Mouse (Mus musculus): ENCODE measurements at regions not wholly inside any gene's neighbourhood (a gene's known extent, or its start where the extent isn't known, plus 50 kb on each side); places are given as distances from the start of the nearest gene placed in this dataset.
A peak's percentile ranks its signal among the peaks of the same experiment; 100 is the strongest.

DNA sequence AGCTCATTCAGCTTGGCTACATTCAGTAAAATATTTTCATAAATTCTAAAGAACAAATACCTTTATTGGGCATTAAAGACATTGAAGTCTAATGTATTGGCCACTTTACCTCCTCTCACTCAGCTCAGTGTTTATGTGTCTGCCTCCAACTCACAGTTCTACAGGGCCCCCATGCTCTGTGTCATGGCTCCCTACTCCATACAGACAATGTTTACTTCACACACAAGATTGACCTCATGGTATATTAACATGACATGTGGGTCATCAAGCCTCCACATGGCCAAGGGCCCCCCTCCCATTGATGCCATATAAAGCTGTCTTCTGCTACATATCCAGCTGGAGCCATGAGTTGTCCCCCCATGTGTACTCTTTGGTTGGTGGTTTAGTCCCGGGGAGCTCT is 419.8 kb upstream of the A1bg start:
- H3K9me3 ChIP-seq (replicated peaks) = no peaks in the 10 kb centered on the region
- ATAC-seq (ENCODE audit: insufficient number of reproducible peaks, low FRiP score, low TSS enrichment, low read depth) = no peak
- H3K27ac ChIP-seq (replicated peaks) = no peak overlapping the region
- H3K27me3 ChIP-seq = no peaks in the 10 kb centered on the region
- no peak overlapping the region for H3K4me3 ChIP-seq (replicated peaks)
- 82% methylated on average over 1 of the region's 1 CpGs for WGBS
- no peaks in the 10 kb centered on the region for H3K4me1 ChIP-seq
- H3K9ac ChIP-seq = no peak overlapping the region
- H3K4me2 ChIP-seq (replicated peaks) = no peak overlapping the region
- H3K36me3 ChIP-seq = no peaks in the 10 kb centered on the region

DNA sequence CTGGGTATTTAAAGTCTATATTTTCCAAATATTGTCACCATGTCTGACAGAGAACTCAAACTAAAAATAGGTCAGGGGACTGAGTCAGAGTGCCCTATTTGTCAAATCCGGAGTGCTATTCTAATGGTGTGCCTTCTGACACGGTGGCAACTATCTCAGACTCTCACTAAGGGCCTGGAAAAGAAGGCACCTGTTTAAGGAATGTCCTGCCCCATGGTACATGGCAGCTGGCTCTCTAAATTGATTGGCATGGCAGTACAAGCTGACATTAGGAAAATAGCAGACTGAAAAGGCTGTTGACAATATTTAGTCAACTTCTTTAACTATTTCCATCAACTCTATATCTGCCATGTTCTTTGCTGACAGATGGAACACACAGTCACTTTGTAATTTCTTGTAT is 405.1 kb upstream of the A1bg start:
- no peaks in the 10 kb centered on the region for H3K27me3 ChIP-seq

DNA sequence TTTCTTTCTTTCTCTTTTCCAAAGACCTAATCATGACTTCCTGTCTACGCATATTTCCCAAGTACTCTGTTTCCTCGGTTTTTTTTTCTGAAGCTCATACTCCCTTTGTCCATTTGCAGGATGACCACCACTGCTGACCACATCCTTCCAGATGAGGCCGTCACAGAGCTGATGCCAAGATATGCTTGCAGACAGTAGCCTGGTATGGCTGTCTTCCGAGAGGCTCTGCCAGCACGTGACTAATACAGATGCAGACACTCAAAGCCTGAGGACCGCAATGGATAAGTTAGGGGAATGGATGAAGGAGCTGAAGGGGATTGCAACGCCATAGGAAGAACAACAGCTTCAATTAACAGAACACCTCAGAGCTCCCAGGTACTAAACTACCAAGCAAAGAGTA is 399.4 kb upstream of the A1bg start:
- 84% methylated on average over 7 of the region's 7 CpGs for WGBS
- Histone ChIP-seq H3K27me3 (no peaks in the 10 kb centered on the region), H3K9ac (no peak overlapping the region), H3K4me1 (no peaks in the 10 kb centered on the region), H3K4me3 (replicated peaks) (no peak overlapping the region), H3K27ac (replicated peaks) (no peak overlapping the region), H3K36me3 (no peaks in the 10 kb centered on the region), H3K9me3 (replicated peaks) (no peaks in the 10 kb centered on the region), H3K4me2 (replicated peaks) (no peak overlapping the region)
- no peak for ATAC-seq (ENCODE audit: insufficient number of reproducible peaks, low FRiP score, low TSS enrichment, low read depth)

More for the DNA sequence above, 405.1 kb upstream of the A1bg start:
- Histone ChIP-seq H3K9me3 (replicated peaks) (no peaks in the 10 kb centered on the region), H3K4me2 (replicated peaks) (no peak overlapping the region), H3K4me3 (replicated peaks) (no peak overlapping the region), H3K9ac (no peak overlapping the region), H3K4me1 (no peaks in the 10 kb centered on the region), H3K27ac (replicated peaks) (no peak overlapping the region), H3K36me3 (no peaks in the 10 kb centered on the region)
- WGBS = 79% methylated on average over 2 of the region's 2 CpGs
- no peak for ATAC-seq (ENCODE audit: insufficient number of reproducible peaks, low FRiP score, low TSS enrichment, low read depth)

DNA sequence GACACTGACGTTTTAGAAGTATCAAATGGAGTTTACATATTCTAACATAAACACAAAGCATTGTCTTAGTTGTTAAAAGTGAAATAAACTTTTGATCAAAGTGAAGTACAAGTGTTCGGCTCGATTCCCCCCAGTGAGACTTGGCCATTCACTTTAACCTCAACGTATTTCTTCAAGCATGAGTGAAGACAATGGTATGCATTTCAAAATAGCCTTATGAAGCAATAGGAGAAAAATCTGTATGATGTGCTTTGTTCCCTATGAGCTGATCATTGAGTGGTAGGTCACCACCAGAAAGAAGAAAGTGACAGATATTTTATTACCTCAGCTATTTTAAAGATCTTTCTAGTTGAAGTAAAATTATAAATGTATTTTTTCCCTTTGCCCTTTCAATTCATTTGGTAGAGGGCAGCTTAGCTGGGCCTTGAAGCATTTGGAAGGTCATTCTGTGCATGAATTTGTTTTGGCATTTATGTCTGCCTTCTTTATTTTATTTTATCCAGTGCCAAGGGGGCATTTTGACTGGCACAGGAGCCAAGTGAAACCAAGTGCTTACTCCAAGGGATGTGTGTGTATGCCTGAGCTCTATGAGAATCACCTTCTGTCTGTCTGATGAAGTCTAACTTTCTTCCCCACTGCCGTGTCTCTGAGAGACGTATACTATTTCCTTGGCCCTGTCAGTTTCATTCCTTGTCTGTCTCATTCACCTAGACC is 386.8 kb upstream of the A1bg start:
- H3K27me3 ChIP-seq = no peaks in the 10 kb centered on the region
- H3K27ac ChIP-seq (replicated peaks) = no peak overlapping the region
- H3K36me3 ChIP-seq = no peaks in the 10 kb centered on the region
- no peak overlapping the region for H3K4me2 ChIP-seq (replicated peaks)
- H3K9ac ChIP-seq = no peak overlapping the region
- ATAC-seq (ENCODE audit: insufficient number of reproducible peaks, low FRiP score, low TSS enrichment, low read depth) = no peak
- no peaks in the 10 kb centered on the region for H3K9me3 ChIP-seq (replicated peaks)
- no peak overlapping the region for H3K4me3 ChIP-seq (replicated peaks)
- H3K4me1 ChIP-seq = no peaks in the 10 kb centered on the region
- WGBS = 67% methylated on average over 6 of the region's 6 CpGs

DNA sequence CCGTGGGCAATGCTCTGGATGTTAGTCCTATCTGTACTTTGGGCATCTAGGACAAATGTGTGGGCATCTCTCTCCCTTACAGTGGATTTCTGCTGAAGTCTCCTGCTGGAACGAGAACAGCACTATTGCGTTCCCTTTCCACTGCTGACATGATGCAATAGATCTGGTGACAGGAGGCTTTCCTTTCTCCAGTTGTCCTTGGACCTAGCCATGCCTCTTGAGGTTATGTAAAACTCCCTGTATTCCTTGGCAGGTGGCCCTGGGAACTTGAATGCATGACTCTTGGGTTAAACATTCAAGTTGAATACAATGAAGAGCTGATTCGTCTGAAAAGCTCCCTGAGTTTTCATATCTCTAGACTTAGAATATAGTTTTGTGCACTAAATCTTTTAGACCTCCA is 386.1 kb upstream of the A1bg start:
- Histone ChIP-seq H3K4me1 (no peaks in the 10 kb centered on the region), H3K4me2 (replicated peaks) (no peak overlapping the region), H3K4me3 (replicated peaks) (no peak overlapping the region), H3K36me3 (no peaks in the 10 kb centered on the region), H3K9ac (no peak overlapping the region), H3K27ac (replicated peaks) (no peak overlapping the region), H3K27me3 (no peaks in the 10 kb centered on the region), H3K9me3 (replicated peaks) (no peaks in the 10 kb centered on the region)
- ATAC-seq (ENCODE audit: insufficient number of reproducible peaks, low FRiP score, low TSS enrichment, low read depth) = no peak
- 83% methylated on average over 4 of the region's 4 CpGs for WGBS

DNA sequence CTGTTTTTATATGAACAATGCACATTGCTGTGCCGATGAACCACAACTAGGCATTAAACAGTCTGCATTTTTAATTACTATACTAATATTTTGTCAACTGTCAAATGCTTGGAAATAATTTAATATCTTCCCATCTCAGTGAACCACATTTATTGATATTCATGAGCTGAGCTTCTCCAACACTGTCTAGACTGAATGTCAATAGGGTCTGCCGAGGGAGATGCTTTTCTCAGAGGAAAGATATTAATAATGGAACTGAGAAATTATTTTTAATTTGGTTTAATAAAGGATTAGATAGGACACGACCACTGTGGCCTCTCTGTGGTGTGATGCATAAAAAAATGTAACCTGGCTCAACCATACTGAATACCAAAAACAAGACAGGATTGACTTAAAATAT is 381.7 kb upstream of the A1bg start:
- no peak overlapping the region for H3K4me3 ChIP-seq (replicated peaks)
- H3K4me1 ChIP-seq = no peaks in the 10 kb centered on the region
- H3K36me3 ChIP-seq = no peaks in the 10 kb centered on the region
- no peak overlapping the region for H3K4me2 ChIP-seq (replicated peaks)
- H3K9ac ChIP-seq = no peak overlapping the region
- H3K9me3 ChIP-seq (replicated peaks) = no peaks in the 10 kb centered on the region
- no peak overlapping the region for H3K27ac ChIP-seq (replicated peaks)
- WGBS = 78% methylated on average over 3 of the region's 3 CpGs
- ATAC-seq (ENCODE audit: insufficient number of reproducible peaks, low FRiP score, low TSS enrichment, low read depth) = no peak
- H3K27me3 ChIP-seq = no peaks in the 10 kb centered on the region

DNA sequence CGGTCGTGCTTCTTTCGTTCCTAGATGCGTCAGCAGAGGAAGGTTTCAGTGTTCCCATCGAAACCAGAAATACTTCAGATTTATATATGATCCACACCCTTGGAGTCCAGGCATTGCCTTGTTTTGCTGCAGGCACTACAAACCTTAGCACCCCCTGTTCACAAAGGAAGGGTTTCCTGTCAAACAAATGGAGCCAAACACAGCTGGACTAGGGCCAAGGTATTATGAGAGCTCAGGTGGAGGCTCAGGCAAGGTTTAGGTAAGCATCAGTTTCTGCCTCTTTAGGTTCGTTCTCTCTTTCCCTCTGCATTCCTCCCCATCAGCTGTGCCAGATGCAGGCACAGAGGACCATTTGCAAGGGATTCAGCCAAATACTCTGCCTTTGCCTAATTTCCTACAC is 377.0 kb upstream of the A1bg start:
- no peak overlapping the region for H3K27ac ChIP-seq (replicated peaks)
- H3K4me1 ChIP-seq = peaks cover 4% of the 10 kb centered on the region; the same call in 1 of the 2 replicates
- ATAC-seq (ENCODE audit: insufficient number of reproducible peaks, low FRiP score, low TSS enrichment, low read depth) = no peak
- H3K36me3 ChIP-seq = no peaks in the 10 kb centered on the region
- no peak overlapping the region for H3K4me3 ChIP-seq (replicated peaks)
- no peak overlapping the region for H3K4me2 ChIP-seq (replicated peaks)
- no peak overlapping the region for H3K9ac ChIP-seq
- no peaks in the 10 kb centered on the region for H3K9me3 ChIP-seq (replicated peaks)
- 60% methylated on average over 6 of the region's 6 CpGs for WGBS
- H3K27me3 ChIP-seq = no peaks in the 10 kb centered on the region

DNA sequence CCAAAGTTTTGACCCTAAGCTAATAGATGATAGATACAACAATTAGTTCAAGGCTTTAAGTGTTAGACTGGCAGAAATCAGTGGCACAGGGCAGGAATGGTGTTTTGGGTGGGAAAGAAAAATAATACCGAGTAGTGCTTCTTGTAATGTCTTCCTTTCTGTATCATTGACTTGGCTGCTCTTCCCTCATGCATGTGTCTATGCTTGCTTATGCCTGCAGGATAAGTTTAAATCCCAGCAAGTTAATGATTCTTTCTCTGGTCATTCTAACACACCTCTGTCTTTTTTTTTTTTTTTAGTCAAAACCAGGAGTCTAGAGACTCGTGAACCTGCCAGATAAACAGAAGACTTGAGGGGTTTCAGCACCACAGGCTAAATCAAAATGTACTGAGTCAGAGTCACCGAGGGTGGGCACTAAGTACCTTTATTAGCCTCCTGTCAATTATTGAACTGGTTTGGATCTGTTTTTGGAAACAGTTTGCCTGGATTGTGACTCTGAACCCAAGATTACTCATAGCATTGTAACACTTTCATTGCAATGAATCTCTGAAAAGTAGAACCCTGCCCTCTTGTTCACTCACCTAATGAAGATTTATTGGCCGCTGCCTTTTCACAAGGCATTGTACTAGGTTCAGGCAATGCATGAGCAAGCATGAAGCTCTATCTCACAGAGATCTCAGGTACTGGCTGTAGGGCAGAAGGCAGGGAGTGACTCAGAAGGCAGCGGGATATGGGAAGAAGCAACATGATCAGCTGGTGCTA is 374.8 kb upstream of the A1bg start:
- H3K9ac ChIP-seq = no peak overlapping the region
- no peak overlapping the region for H3K4me3 ChIP-seq (replicated peaks)
- H3K27ac ChIP-seq (replicated peaks) = no peak overlapping the region
- no peak overlapping the region for H3K4me2 ChIP-seq (replicated peaks)
- H3K4me1 ChIP-seq = peaks cover 7% of the 10 kb centered on the region; the same call in 1 of the 2 replicates
- H3K27me3 ChIP-seq = no peaks in the 10 kb centered on the region
- no peaks in the 10 kb centered on the region for H3K9me3 ChIP-seq (replicated peaks)
- H3K36me3 ChIP-seq = no peaks in the 10 kb centered on the region
- no peak for ATAC-seq (ENCODE audit: insufficient number of reproducible peaks, low FRiP score, low TSS enrichment, low read depth)
- WGBS = 71% methylated on average over 5 of the region's 5 CpGs

DNA sequence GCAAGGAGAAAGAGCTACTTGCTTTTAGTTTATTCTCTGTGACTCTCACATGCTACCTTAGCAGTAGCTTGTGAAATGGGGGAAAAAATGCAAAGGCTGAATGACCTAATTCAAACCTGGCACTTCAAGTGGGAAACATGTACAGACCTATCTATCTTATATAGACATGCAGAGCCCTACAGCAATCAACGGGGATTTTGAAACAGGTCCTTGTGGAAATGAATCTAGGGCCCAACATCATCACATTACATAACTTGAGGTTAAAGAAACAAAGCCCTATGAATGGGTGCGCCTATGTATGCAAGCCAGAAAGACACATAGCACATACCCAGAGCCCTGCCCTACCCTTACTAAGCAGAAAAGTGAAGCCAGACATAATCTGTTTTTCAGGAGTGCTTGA is 371.8 kb upstream of the A1bg start:
- H3K4me1 ChIP-seq = peaks cover 7% of the 10 kb centered on the region; the same call in 1 of the 2 replicates
- no peak overlapping the region for H3K4me3 ChIP-seq (replicated peaks)
- 68% methylated on average over 2 of the region's 2 CpGs for WGBS
- no peak overlapping the region for H3K9ac ChIP-seq
- H3K9me3 ChIP-seq (replicated peaks) = no peaks in the 10 kb centered on the region
- no peak overlapping the region for H3K4me2 ChIP-seq (replicated peaks)
- no peaks in the 10 kb centered on the region for H3K36me3 ChIP-seq
- no peak for ATAC-seq (ENCODE audit: insufficient number of reproducible peaks, low FRiP score, low TSS enrichment, low read depth)
- no peaks in the 10 kb centered on the region for H3K27me3 ChIP-seq
- H3K27ac ChIP-seq (replicated peaks) = peak overlapping the region; percentile 41

DNA sequence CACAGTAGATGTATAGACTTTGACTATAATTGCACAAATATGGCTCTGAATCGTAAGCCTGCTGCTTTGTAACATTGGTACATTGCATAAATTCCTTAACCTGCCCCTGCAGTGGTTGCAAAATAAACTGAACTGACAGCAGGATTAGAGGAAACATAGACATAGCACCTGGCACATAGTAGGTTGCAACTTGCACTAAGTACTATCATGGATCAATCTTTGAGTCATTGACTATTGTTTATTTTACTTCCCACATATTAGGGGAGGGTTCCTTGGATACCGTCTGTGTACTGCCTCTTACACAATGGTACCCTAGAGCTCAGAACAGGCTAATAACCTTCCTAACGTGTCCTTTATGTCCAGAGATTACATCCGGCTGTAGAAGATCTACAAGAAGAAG is 371.3 kb upstream of the A1bg start:
- no peak for ATAC-seq (ENCODE audit: insufficient number of reproducible peaks, low FRiP score, low TSS enrichment, low read depth)
- peaks cover 7% of the 10 kb centered on the region; the same call in 1 of the 2 replicates for H3K4me1 ChIP-seq
- no peaks in the 10 kb centered on the region for H3K9me3 ChIP-seq (replicated peaks)
- 65% methylated on average over 4 of the region's 4 CpGs for WGBS
- H3K27me3 ChIP-seq = no peaks in the 10 kb centered on the region
- H3K4me3 ChIP-seq (replicated peaks) = no peak overlapping the region
- H3K36me3 ChIP-seq = no peaks in the 10 kb centered on the region
- no peak overlapping the region for H3K4me2 ChIP-seq (replicated peaks)
- no peak overlapping the region for H3K9ac ChIP-seq
- H3K27ac ChIP-seq (replicated peaks) = peak overlapping the region; percentile 41

DNA sequence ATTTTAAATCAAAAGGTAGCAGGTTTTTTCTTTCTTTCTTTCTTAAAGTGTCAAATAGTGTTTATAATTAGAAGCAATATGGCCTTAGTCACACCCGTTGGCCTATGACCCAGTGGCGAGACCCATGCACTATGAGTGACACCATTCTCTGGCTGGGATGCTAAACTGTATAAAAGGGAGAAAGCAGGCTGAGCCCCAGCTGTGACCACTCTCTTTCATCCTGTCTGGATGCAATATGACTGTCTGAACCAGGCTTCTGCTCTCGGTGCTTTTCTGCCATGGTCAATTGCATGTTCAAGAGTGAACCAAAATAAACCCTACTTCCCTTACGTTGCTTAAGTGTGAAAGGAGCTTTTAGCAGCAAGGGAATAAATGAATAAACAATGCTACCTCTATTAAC is 346.0 kb upstream of the A1bg start:
- no peaks in the 10 kb centered on the region for H3K4me1 ChIP-seq
- H3K27me3 ChIP-seq = no peaks in the 10 kb centered on the region
- no peak overlapping the region for H3K9ac ChIP-seq
- WGBS = 52% methylated on average over 4 of the region's 4 CpGs
- no peaks in the 10 kb centered on the region for H3K9me3 ChIP-seq (replicated peaks)
- ATAC-seq (ENCODE audit: insufficient number of reproducible peaks, low FRiP score, low TSS enrichment, low read depth) = no peak
- no peak overlapping the region for H3K4me3 ChIP-seq (replicated peaks)
- H3K27ac ChIP-seq (replicated peaks) = no peak overlapping the region
- no peaks in the 10 kb centered on the region for H3K36me3 ChIP-seq
- H3K4me2 ChIP-seq (replicated peaks) = no peak overlapping the region

DNA sequence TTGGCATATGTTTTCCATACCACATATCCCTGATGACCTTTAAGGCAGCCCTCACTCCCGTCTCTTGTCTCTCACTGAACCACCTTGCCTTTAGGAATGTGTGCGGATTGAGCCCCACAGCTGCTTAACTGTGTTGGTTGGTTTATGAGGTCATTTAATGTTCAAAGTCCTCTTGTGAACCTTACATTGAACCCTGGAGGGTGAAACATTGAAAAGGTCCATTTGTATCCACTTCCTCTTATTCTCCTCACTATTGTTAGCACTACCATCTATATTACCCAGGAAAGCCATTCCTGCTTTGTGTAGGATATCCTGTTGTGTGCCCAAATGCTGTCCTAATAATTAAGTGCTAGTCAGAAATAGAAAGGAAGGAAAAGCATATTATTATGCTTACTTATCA is 336.2 kb upstream of the A1bg start:
- H3K27me3 ChIP-seq = no peaks in the 10 kb centered on the region
- WGBS = 75% methylated on average over 2 of the region's 2 CpGs
- no peak overlapping the region for H3K27ac ChIP-seq (replicated peaks)
- no peak for ATAC-seq (ENCODE audit: insufficient number of reproducible peaks, low FRiP score, low TSS enrichment, low read depth)
- no peak overlapping the region for H3K9ac ChIP-seq
- H3K4me2 ChIP-seq (replicated peaks) = no peak overlapping the region
- H3K4me3 ChIP-seq (replicated peaks) = no peak overlapping the region
- H3K4me1 ChIP-seq = no peaks in the 10 kb centered on the region
- no peaks in the 10 kb centered on the region for H3K36me3 ChIP-seq
- H3K9me3 ChIP-seq (replicated peaks) = no peaks in the 10 kb centered on the region
